Mouse (Mus musculus) lung, adult 2 months (tissue): Measurements from ENCODE around the gene Sync. TPM values are rescaled to one million over a fixed set of nuclear protein-coding genes. Genes with fewer than 3 reads are reported as not detected.
A peak's percentile ranks its signal among the peaks of the same experiment; 100 is the strongest.

Experiments
- DNase-seq: peaks from one replicate; pipeline ENCODE4 v3.0.0; 2022
- H3K4me1 ChIP-seq: fragments of 200-500 bp; 2 replicates; pipeline ENCODE4 v1.6.1; 2011; ENCODE audit warnings: low read length; ENCODE audit not compliant: control insufficient read depth, insufficient read depth
- H3K4me3 ChIP-seq: fragments of 200-500 bp; replicated peaks from 2 replicates; pipeline ENCODE3; 2011; ENCODE audit warnings: low read depth, mild to moderate bottlenecking, control low read depth, low read length; ENCODE audit errors: extremely low read depth
- CTCF ChIP-seq: fragments of 200-500 bp; IDR thresholded peaks from 2 replicates; pipeline ENCODE4 v1.5.1; 2011; ENCODE audit warnings: mild to moderate bottlenecking, low read length, control low read depth; ENCODE audit not compliant: insufficient read depth
- POLR2A ChIP-seq: fragments of 200-500 bp; IDR thresholded peaks from 2 replicates; pipeline ENCODE4 v1.6.1; 2011; ENCODE audit warnings: low read depth, mild to moderate bottlenecking, control low read depth, low read length, borderline replicate concordance; ENCODE audit errors: extremely low read depth
- WGBS: fragments of 180-500 bp; shearing (Covaris S2); methylation state at CpG from one replicate; pipeline ENCODE4 v1.1.7; 2018; 5-methylcytosine and 5-hydroxymethylcytosine counted together
- polyA plus RNA-seq: library from polyadenylated mRNA; depleted of rRNA; stranded (reverse); fragments of >200 nt; gene quantifications from 2 replicates; pipeline ENCODE4 v1.2.3, GENCODE M21; 2012

The Sync gene
- polyA plus RNA-seq, 1 experiment = 2.8 TPM

DNA sequence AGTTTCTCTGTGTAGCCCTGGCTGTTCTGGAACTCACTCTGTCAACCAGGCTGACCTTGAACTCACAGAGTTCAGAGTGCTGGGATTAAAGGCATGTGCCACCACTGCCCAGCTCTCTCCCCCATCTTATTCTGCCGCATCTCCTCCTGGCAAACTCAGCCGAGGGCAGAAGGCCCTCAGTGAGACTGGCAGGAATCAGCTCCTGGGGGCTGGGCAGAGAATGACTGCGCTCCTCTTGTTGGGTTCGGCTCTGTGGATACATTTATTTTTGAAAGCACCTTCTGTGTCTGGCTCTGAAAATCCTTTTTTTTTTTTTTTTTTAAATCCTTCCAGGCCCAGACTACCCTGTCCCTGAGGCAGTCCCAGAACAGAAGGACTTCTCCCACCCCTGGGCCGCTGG is 4.6 kb upstream of the Sync start:
- TF ChIP-seq POLR2A = no peak
- no peak for TF ChIP-seq CTCF

DNA sequence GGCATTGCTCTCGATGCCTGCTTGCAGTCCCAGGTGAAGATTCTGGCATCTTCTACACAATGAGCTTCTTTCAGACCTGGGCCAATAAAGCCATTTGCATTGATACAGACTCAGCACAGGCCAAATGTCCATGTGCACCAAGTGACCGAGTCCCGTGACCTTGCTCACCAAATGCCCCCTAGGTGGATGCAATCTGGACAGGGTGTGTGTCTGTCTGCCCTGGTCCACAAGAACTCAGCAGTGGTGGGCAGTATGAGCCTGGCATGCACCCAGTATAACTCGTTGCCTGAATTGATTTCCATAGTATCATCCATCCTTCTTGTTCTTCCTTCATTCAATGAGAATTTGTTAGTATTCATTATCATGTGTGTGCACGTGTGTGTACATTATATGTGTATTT is 4.2 kb upstream of the Sync start:
- no peak for TF ChIP-seq CTCF
- no peak for TF ChIP-seq POLR2A
- H3K4me3 ChIP-seq = no peak overlapping the region
- DNase-seq = no peak
- H3K4me1 ChIP-seq = peaks cover 2% of the 10 kb centered on the region; the same call in 1 of the 2 replicates
- WGBS = 93% methylated on average over 5 of the region's 5 CpGs

More for the DNA sequence above, 4.6 kb upstream of the Sync start:
- H3K4me1 ChIP-seq = peaks cover 2% of the 10 kb centered on the region; the same call in 1 of the 2 replicates
- DNase-seq = no peak
- WGBS = 82% methylated on average over 5 of the region's 5 CpGs
- no peak overlapping the region for H3K4me3 ChIP-seq

DNA sequence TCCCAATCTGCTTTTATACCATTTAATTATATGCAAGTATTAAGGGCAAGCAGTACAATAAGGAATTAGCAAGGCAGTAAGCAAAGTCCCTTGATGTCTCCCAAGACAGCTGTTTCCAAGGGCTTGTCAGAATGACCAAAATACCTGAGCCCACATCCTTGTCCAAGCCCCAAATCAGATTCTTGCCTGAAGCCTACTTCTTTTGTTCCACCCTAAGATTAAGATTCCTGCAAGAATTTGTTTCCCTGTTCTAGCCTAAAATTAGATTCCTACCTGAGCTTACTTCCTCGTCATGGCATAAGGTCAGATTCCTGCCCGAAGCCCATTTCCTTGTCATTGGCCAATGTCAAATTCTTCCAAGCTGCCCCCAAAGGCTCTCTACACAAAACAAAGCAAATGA is 2.7 kb upstream of the Sync start:
- TF ChIP-seq CTCF (no peak), POLR2A (no peak)
- Histone ChIP-seq H3K4me3 (no peak overlapping the region), H3K4me1 (peaks cover 2% of the 10 kb centered on the region; the same call in 1 of the 2 replicates)
- 60% methylated on average over 2 of the region's 2 CpGs for WGBS
- no peak for DNase-seq

DNA sequence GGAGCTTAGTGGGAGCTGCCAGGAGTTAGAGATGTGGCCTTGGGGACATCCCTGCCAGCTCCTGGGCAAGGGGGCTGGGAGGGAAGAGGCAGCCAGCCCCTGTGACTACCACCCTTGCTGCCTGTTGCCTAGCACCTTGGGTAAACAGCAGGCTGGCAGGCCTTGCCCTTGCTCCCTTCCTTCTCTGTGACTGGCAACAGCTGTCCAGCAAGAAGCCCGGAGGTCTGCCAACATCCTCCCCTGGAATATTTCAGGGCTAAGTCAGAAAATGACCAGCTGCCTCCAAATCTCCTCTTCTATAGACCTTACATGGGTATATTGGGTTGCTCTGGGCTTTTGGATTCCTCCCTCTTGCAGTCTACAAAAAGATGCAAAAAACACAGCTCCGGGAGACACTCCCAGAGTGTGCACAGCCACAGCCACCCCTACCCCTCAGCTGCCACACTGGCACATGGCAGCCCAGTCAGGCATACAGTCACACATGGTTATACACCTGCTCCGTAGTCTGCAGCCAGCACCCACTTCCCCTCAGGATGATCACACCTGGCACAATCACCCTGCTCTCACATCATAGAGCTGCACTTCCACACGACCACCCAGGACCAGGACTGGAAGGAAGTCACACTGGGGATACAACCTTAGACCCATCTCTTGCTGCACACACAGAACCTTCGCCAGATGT is 1.3 kb upstream of the Sync start:
- TF ChIP-seq POLR2A = no peak
- TF ChIP-seq CTCF = no peak
- peaks cover 2% of the 10 kb centered on the region; the same call in 1 of the 2 replicates for H3K4me1 ChIP-seq
- WGBS = 33% methylated on average over 5 of the region's 5 CpGs
- no peak overlapping the region for H3K4me3 ChIP-seq
- DNase-seq = no peak

DNA sequence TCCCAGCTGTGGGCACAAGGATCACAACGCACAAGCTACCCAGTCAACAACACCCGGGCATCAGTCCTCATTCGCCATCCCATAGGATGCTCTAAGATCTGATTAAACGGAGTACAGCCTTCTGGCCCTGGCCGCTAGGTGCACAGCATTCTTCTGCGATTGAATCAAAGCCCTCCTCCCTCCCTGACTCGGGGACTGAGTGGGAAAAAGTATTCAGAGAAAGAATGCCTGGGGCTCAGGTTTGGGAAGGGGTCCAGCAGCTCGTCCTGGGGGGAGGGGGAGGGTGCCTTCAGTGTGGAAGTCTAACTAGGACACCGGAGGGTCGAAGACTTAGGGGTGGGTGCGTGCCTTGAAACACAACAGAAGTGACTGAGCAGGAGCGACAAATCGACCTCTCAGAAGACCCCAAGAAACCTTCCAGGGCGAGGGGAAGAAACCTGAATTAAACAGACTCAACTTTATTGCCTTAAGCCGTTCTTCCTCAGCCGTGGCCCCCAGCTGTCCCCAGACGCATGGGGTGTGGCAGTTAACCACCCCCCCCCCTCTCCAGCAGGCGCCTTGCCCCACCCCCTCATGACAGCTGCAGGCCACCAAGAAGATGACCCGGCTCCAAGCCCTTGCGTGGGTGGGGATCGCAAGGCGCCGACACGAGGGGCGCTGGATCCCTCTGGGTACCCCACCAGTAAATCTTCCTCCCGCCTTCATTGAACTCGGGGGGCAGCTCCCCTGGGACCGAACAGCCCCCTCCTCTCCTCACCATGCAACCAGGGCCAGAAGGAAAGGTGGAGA is 540 bp upstream of the Sync start:
- peaks cover 2% of the 10 kb centered on the region; the same call in 1 of the 2 replicates for H3K4me1 ChIP-seq
- no peak for TF ChIP-seq POLR2A
- no peak for TF ChIP-seq CTCF
- H3K4me3 ChIP-seq = peak overlapping the region; percentile 49
- no peak for DNase-seq
- WGBS = 3% methylated on average over 28 of the region's 28 CpGs

DNA sequence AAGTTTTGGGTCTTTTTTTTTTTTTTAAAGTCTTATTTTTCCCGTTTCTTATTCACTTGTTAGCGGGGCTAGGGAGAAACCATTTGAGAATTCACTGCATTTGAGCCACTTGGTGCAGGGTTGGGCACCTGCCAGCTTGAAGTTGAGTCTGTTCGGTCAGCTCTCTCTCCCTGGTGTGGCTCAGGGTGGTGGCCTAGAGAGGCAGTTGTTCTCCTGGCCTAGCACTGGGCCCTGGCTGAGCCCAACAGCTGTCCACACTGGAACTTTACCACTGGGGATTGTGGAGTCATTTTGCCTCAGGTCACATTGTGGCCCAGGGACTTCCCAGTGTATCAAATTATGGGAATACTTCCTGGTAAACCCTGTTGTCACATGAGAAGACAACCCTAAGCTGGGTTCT is 650 bp downstream of the Sync start:
- 40% methylated on average over 3 of the region's 3 CpGs for WGBS
- DNase-seq = no peak
- no peak for TF ChIP-seq CTCF
- TF ChIP-seq POLR2A = no peak
- H3K4me1 ChIP-seq = peaks cover 2% of the 10 kb centered on the region; the same call in 1 of the 2 replicates
- no peak overlapping the region for H3K4me3 ChIP-seq

DNA sequence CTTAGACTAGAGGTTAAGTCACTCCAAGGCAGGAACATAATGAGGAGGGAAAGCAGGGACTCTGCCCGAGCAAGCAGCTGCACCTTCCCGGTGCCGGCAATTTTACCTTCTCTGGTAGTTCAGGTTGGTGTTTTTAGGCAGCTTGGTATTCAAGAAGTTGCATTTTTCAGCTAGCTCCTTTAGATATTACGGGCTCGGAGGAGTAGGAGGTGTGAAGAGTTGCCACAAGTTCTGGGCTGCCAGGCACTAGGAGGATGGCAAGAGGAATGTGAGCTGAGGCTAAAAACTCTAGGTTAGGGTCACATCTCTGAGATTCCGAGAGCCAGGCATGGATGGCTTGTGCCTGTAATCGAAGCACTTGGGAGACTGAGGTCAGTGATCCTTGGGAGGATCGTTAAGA is 2.3 kb downstream of the Sync start:
- 86% methylated on average over 8 of the region's 8 CpGs for WGBS
- DNase-seq = no peak

DNA sequence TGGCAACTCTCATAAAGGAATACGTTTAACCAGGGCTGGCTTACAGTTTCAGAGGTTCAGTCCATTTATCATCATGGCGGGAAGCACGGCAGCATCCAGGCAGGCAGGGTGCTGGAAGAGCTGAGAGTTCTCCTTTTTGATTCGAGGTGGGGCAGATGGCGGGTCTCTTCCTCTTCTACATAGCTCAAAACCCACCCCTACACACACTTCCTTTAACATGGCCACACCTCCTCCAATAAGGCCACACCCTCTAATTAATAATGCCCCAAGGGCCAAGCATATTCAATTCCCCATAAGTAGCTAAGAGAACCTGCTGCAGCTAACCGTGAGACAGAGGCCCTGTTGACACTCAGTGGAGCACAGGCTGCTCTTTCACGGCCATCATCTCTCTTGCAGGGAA is 5.4 kb downstream of the Sync start:
- no peak for DNase-seq
- TF ChIP-seq CTCF (no peak), POLR2A (no peak)
- 67% methylated on average over 7 of the region's 7 CpGs for WGBS
- H3K4me1 ChIP-seq = no peaks in the 10 kb centered on the region; the same call in 1 of the 2 replicates
- H3K4me3 ChIP-seq = no peak overlapping the region

More for the DNA sequence above, 2.3 kb downstream of the Sync start:
- TF ChIP-seq CTCF = no peak
- TF ChIP-seq POLR2A = no peak
- H3K4me1 ChIP-seq = peaks cover 2% of the 10 kb centered on the region; the same call in 1 of the 2 replicates
- H3K4me3 ChIP-seq = no peak overlapping the region

DNA sequence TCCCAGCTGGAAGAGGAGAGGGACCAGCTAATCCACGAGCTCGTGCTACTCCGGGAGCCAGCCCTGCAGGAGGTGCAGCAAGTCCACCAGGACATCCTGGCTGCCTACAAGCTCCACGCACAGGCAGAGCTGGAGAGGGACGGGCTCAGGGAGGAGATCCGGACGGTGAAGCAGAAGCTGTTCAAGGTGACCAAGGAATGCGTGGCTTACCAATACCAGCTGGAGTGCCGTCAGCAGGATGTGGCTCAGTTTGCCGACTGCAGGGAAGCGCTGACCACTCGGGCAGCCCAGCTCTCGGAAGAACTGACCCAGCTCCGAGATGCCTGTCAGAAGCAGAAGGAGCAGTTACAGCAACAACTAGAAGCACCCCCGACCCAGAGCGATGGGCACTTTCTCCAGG is 6.3 kb downstream of the Sync start:
- DNase-seq = no peak
- no peak overlapping the region for H3K4me3 ChIP-seq
- WGBS = 42% methylated on average over 16 of the region's 16 CpGs
- TF ChIP-seq POLR2A = no peak
- no peak for TF ChIP-seq CTCF
- no peaks in the 10 kb centered on the region; the same call in 1 of the 2 replicates for H3K4me1 ChIP-seq

DNA sequence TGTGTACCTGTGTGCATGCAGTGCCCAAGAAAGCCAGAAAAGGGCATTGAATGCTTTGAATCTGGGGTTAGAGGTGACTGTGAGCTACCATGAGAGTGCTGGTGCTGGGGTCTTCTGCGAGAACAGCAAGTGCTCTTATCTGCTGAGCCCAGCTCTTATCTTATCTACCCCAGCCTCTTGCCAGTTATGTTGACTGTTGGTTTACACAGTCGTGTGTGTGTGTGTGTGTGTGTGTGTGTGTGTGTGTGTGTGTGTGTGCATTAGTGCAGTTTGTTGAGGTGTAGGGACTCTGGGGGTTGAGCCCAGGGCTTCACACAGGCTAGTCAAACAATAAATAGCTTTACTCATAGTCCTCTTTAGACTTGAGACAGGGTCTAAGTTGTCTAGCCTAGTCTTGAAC is 7.8 kb downstream of the Sync start:
- Histone ChIP-seq H3K4me3 (no peak overlapping the region), H3K4me1 (no peaks in the 10 kb centered on the region; the same call in 1 of the 2 replicates)
- DNase-seq = no peak
- no peak for TF ChIP-seq CTCF
- no peak for TF ChIP-seq POLR2A
- WGBS = 16% methylated on average over 2 of the region's 2 CpGs

DNA sequence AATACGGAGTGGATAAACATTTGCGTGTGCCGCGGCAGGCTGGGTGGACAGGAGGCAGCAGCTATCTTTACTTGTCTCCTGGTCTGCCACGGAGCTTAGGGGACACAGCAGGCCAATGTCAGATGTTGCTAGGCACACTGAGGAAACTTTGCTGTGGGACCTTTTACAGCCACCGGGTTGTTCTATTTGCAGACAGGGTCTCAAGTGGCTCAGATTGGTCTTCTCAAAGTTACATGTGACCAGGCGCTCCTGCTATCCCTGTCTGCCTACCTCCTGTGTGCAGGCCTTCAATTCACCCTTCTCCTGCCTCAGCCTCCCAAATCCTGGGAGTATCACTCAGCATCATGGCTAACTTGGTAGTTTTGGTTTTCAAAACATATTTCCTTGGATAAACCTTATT is 8.6 kb downstream of the Sync start:
- Histone ChIP-seq H3K4me3 (no peak overlapping the region), H3K4me1 (no peaks in the 10 kb centered on the region; the same call in 1 of the 2 replicates)
- WGBS = 64% methylated on average over 7 of the region's 7 CpGs
- TF ChIP-seq POLR2A (no peak), CTCF (no peak)
- DNase-seq = no peak
